Comparison of ENCODE assay signal across 18 mouse cellular contexts in genomic region chr4:142212425-142212824, GRCm38 (mm10). TPM values are rescaled to one million over a fixed set of nuclear protein-coding genes. Genes with fewer than 3 reads are reported as not detected.
DNase-seq lines count a peak whose midpoint lies in the region; ATAC-seq lines count a peak whose summit lies in the region.
"Had no signal": no experiment of that assay in that cellular context is flagged by ENCODE, and none has a peak within 500 bp of the region (broad histone marks: within the 10 kb centered on the region; RNA-seq: fewer than 3 reads in every experiment).

No protein-coding gene starts in this region.

- H3K9me3 ChIP-seq in kidney, embryonic 14.5 days (ENCODE audit: control insufficient read depth, low read length): no peaks in the 10 kb centered on the region
- H3K9me3 ChIP-seq: embryonic facial prominence, embryonic 12.5 days; forebrain, embryonic 12.5 days; neural tube, embryonic 12.5 days had no signal

- H3K27me3 ChIP-seq in kidney, embryonic 14.5 days (ENCODE audit: control insufficient read depth, insufficient read depth, low read length): no peaks in the 10 kb centered on the region
- H3K27me3 ChIP-seq: embryonic facial prominence, embryonic 12.5 days; forebrain, embryonic 12.5 days; neural tube, embryonic 12.5 days had no signal

- H3K27ac ChIP-seq in kidney, embryonic 14.5 days (ENCODE audit: low read depth, low read length): no peak overlapping the region
- H3K27ac ChIP-seq: embryonic facial prominence, embryonic 12.5 days; forebrain, embryonic 12.5 days; heart, adult 2 months; hindbrain, postnatal 0 days; liver, embryonic 14.5 days; neural tube, embryonic 12.5 days had no signal

- WGBS in kidney, embryonic 14.5 days: 84% methylated on average over 9 of the region's 9 CpGs

- ATAC-seq in kidney, embryonic 14.5 days (ENCODE audit: low FRiP score, low TSS enrichment): no peak
- ATAC-seq: hindbrain, postnatal 0 days; midbrain, embryonic 16.5 days had no signal

- H3K36me3 ChIP-seq in kidney, embryonic 14.5 days (ENCODE audit: control insufficient read depth, insufficient read depth, low read length): peaks cover 5% of the 10 kb centered on the region; the same call in 1 of the 2 replicates
- H3K36me3 ChIP-seq: neural tube, embryonic 12.5 days had no signal

- peaks cover 48% of the 10 kb centered on the region for H3K4me1 ChIP-seq in kidney, embryonic 14.5 days (ENCODE audit: control insufficient read depth, insufficient read depth, low read length)

- no peak overlapping the region for H3K9ac ChIP-seq in kidney, embryonic 14.5 days (ENCODE audit: low read depth, low read length)
- H3K9ac ChIP-seq: embryonic facial prominence, embryonic 12.5 days; forebrain, embryonic 12.5 days; liver, embryonic 14.5 days; neural tube, embryonic 12.5 days had no signal

- intact Hi-C loops in left cerebral cortex, postnatal 25 days (cut with DNase I): no loop called here

- no peak overlapping the region for H3K4me3 ChIP-seq in kidney, embryonic 14.5 days (ENCODE audit: low read length)
- H3K4me3 ChIP-seq: embryonic facial prominence, embryonic 12.5 days; forebrain, embryonic 12.5 days; heart, adult 2 months; neural tube, embryonic 12.5 days had no signal

- DNase-seq in kidney, adult 8-10 months: peak; percentile 85 to 87
- peak; percentile 51 to 58 for DNase-seq in cerebellum, adult 18-20 months
- peak; percentile 62 to 73 for DNase-seq in cerebellum, postnatal 14 days
- DNase-seq in kidney, postnatal 25 days: peak; percentile 82 to 93
- DNase-seq in left cerebral cortex, postnatal 25 days (ENCODE audit: low spot score in 2 of 2): no peak
- no peak for DNase-seq in heart, postnatal 4 days
- DNase-seq: adrenal gland, postnatal 10 days; heart, postnatal 14 days; retina, postnatal 1 day had no signal

- H3K4me2 ChIP-seq in kidney, embryonic 14.5 days (replicated peaks; ENCODE audit: low read depth, low read length): no peak overlapping the region
- H3K4me2 ChIP-seq: embryonic facial prominence, embryonic 12.5 days; forebrain, embryonic 12.5 days; neural tube, embryonic 12.5 days had no signal

RNA-seq across cellular contexts. Expression of gene Kazn, which starts 26.8 kb away (rescaled TPM):
- 11.3 and 12.9 TPM in 2 replicates for polyA plus RNA-seq in kidney, embryonic 14.5 days (2014; fragmentation: Nextera tagmentation; extraction: Ambion mirVana)
- total RNA-seq in left cerebral cortex, postnatal 25 days (2021): 100 to 1,000 TPM in 1 of 2 experiments, 10 to 100 TPM in 1; 86.1 to 104 TPM
- 1 to 10 TPM; 7.5 to 7.7 TPM for total RNA-seq in heart, postnatal 4 days (2021)
- total RNA-seq: MEL had no signal

Comparison
In these comparisons a context has a peak if more than half of its experiments do, and no peak if none do; other contexts are left out.
1. DNase-seq: peak in kidney, adult 8-10 months (2 of 2), cerebellum, adult 18-20 months (2 of 2), cerebellum, postnatal 14 days (2 of 2) and kidney, postnatal 25 days (2 of 2); none in left cerebral cortex, postnatal 25 days (0 of 2) and heart, postnatal 4 days (single experiment).
2. RNA of gene Kazn, which starts 26.8 kb away (total RNA-seq): 86.1 to 104 TPM in left cerebral cortex, postnatal 25 days; 7.5 to 7.7 TPM in heart, postnatal 4 days; every median in the first group is over 4 times any median in the second.